Mouse (Mus musculus) forebrain, embryonic 11.5 days (tissue): ENCODE data around the gene Uck1. TPM values are rescaled to one million over a fixed set of nuclear protein-coding genes. Genes with fewer than 3 reads are reported as not detected.

ENCODE experiments used
- ATAC-seq: fragments of 200-750 bp; cut with Nextera tagmentation; replicated peaks from 2 replicates; pipeline ENCODE4 v1.8.0; 2017; ENCODE audit warnings: moderate TSS enrichment; ENCODE audit not compliant: low FRiP score
- DNase-seq: peaks from one replicate; pipeline ENCODE4 v3.0.0-alpha.2; 2017; ENCODE audit warnings: low spot score
- H3K27ac ChIP-seq: fragments of 300-500 bp; sonication (generic); 2 replicates; pipeline ENCODE4 v1.5.1; 2014; ENCODE audit warnings: low read depth, low read length
- H3K27me3 ChIP-seq: fragments of 300-500 bp; sonication (generic); 2 replicates; pipeline ENCODE4 v1.6.1; 2014; ENCODE audit warnings: mild to moderate bottlenecking, low read length, mixed read lengths; ENCODE audit not compliant: control insufficient read depth, insufficient read depth
- H3K36me3 ChIP-seq: fragments of 300-500 bp; sonication (generic); 2 replicates; pipeline ENCODE4 v1.6.1; 2014; ENCODE audit warnings: mild to moderate bottlenecking, low read length, moderate library complexity, mixed read lengths; ENCODE audit not compliant: control insufficient read depth, insufficient read depth
- H3K4me1 ChIP-seq: fragments of 300-500 bp; sonication (generic); replicated peaks from 2 replicates; pipeline ENCODE4 v1.6.1; 2014; ENCODE audit warnings: low read length, mixed read lengths; ENCODE audit not compliant: control insufficient read depth, insufficient read depth
- H3K4me2 ChIP-seq: fragments of 300-500 bp; sonication (generic); 2 replicates; pipeline ENCODE4 v1.6.1; 2014; ENCODE audit warnings: low read depth, mild to moderate bottlenecking, low read length, moderate library complexity, mixed read lengths; ENCODE audit not compliant: severe bottlenecking
- H3K4me3 ChIP-seq: fragments of 300-500 bp; sonication (generic); 2 replicates; pipeline ENCODE4 v1.5.1; 2014; ENCODE audit warnings: low read depth, low read length
- H3K9ac ChIP-seq: fragments of 300-500 bp; sonication (generic); 2 replicates; pipeline ENCODE4 v1.6.1; 2014; ENCODE audit warnings: low read length
- H3K9me3 ChIP-seq: fragments of 300-500 bp; sonication (generic); 2 replicates; pipeline ENCODE4 v1.6.1; 2016; ENCODE audit warnings: low read length, mixed read lengths; ENCODE audit not compliant: control insufficient read depth
- WGBS: fragments of 180-500 bp; shearing (Covaris S2); extraction: QIAGEN DNeasy Blood & Tissue Kit; methylation state at CpG from one replicate; pipeline ENCODE4 v1.1.7; 2014; 5-methylcytosine and 5-hydroxymethylcytosine counted together
- polyA plus RNA-seq: library from polyadenylated mRNA; unstranded; fragments of >200 nt; fragmentation: Nextera tagmentation; extraction: Ambion mirVana; gene quantifications from 2 replicates; pipeline ENCODE4 v1.2.1, GENCODE M21; 2014

Uck1 gene
- polyA plus RNA-seq = 78.4 and 89.0 TPM in 2 replicates

DNA sequence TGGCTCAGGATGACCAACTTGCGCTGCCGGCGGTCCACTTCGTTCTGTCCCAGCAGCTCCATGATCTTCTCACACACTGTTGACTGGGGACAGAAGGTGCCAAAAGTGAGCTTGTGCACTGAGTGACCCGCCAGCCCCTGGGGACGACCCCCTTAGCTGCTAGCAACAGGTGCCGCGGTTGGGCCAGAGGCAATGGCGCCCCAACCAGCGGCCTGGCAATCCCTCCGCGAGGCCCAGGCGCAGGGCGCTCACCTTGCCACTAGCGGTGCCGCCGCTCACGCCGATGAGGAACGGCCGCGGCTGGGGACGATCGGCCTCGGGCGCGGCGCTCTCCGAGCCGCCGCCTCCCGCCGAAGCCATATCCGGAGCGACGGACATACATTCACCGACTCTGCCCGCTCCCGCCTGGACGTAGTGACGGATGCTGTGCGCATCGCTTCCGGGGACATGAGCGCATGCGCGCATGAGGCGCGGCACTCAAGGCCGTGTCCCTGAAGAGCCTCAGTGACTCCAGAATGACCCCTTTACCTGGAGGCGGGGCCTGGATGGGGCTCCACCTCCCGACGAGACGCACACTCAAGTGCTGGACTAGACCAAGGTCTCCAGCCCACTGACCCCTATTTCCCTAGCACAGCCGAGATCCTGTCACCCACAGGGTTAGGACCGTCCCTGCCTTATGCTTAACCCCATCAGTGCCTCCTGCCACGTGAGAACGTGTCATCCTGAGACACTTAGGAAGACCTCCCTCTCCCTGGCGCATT is at the start of gene Uck1:
TSS of gene Uck1 (minus strand) at position 503 of the 761 bp plus-strand sequence.
- no peak within 1 kb of the TSS for H3K27ac ChIP-seq
- H3K4me1 ChIP-seq = peaks cover 8% of the 10 kb centered on the region; the same call in 1 of the 2 replicates
- H3K4me2 ChIP-seq = peak within 1 kb of the TSS; percentile 74
- no peaks in the 10 kb centered on the region for H3K9me3 ChIP-seq
- H3K4me3 ChIP-seq = peak within 1 kb of the TSS; percentile 89
- DNase-seq = peak; percentile 92
- WGBS = 2% methylated on average over 59 of the region's 59 CpGs
- H3K36me3 ChIP-seq = peaks cover 5% of the 10 kb centered on the region; the same call in 1 of the 2 replicates
- peak; percentile 90 for ATAC-seq
- peak within 1 kb of the TSS; percentile 84 for H3K9ac ChIP-seq
- H3K27me3 ChIP-seq = no peaks in the 10 kb centered on the region

DNA sequence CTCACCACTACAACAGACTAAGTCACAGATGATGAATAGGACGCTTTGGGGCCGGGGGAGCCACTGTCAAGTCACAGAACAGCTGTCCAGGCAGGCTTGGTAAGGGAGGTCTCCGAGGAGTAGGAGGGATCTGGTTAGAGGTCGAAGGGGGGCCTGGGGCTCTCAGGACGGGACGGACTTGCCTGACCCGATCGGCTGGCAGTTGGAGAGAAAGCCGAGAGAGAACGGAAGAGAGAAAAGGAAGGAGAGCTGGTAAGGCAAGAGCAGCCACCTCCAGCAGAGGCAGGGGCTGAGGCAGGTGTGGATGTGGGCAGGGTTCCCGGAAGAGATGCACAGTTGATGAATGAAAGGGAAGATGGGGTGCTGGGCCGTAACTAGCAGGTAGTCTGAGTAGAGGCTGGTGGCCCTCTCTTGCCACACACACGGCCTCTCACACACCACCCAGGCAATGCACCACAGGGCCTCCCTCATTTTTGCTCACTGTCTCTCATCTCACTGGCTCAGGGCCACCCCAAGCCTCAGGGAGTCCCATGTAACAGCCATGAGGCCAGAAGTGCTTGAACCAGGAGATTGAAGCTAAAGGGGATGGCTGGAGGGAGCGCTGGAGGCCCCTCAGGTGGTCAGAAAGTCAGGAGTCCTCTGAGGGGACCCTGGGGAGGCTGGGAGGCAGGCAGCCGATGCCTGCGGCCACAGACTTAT is 49.1 kb upstream of the Uck1 start:
- H3K9ac ChIP-seq = no peak overlapping the region
- DNase-seq (peak; percentile 49), ATAC-seq (no peak)
- H3K27ac ChIP-seq = no peak overlapping the region
- no peaks in the 10 kb centered on the region for H3K9me3 ChIP-seq
- peaks cover 6% of the 10 kb centered on the region; the same call in 1 of the 2 replicates for H3K4me1 ChIP-seq
- no peak overlapping the region for H3K4me2 ChIP-seq
- 92% methylated on average over 16 of the region's 16 CpGs for WGBS
- peaks cover 3% of the 10 kb centered on the region for H3K27me3 ChIP-seq
- H3K4me3 ChIP-seq = no peak overlapping the region
- peaks cover 5% of the 10 kb centered on the region; the same call in 1 of the 2 replicates for H3K36me3 ChIP-seq

DNA sequence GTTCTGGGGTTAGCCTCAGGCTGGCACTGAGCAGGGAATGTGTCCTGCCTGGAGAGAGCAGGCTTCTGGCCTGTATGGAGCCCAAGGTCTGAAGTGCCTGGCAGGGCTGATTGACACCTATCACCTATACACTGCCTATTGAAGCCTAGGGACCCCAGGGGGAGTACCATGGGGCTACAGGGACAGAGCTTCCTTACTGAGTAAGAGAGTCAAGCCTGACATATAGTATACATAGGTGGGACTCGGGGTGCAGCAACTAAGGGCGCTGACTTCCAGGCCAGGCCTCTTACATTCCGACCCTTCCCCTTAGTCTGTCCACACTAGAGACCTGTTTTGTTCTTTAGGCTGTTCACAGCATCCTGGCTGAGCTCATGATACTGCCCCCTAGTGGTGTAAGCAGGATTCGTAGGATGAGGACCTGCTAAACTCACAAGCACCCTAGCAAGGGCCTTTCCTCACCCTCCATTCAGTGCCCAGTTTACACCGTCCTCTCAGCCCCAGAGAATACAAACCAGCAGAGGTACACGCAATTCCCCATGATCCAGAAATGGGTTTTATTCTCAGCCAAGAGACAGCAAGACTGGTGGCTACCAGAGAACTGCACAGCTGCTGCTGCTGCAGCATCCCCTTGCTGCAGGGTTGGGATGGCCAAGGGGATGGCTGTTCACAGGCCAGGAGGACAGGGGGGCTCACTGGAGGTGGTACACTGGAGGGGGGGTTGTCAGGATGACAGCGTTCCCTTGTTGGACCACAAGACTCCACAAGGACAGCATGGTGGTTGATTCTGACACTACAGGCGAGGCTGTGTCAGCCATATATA is 48.2 kb upstream of the Uck1 start:
- Histone ChIP-seq H3K27me3 (peaks cover 3% of the 10 kb centered on the region), H3K36me3 (peaks cover 8% of the 10 kb centered on the region; the same call in 1 of the 2 replicates), H3K4me2 (no peak overlapping the region), H3K9ac (no peak overlapping the region), H3K9me3 (no peaks in the 10 kb centered on the region), H3K4me1 (peaks cover 6% of the 10 kb centered on the region; the same call in 1 of the 2 replicates), H3K27ac (no peak overlapping the region), H3K4me3 (no peak overlapping the region)
- 43% methylated on average over 8 of the region's 8 CpGs for WGBS
- DNase-seq (peak; percentile 83), ATAC-seq (no peak)

DNA sequence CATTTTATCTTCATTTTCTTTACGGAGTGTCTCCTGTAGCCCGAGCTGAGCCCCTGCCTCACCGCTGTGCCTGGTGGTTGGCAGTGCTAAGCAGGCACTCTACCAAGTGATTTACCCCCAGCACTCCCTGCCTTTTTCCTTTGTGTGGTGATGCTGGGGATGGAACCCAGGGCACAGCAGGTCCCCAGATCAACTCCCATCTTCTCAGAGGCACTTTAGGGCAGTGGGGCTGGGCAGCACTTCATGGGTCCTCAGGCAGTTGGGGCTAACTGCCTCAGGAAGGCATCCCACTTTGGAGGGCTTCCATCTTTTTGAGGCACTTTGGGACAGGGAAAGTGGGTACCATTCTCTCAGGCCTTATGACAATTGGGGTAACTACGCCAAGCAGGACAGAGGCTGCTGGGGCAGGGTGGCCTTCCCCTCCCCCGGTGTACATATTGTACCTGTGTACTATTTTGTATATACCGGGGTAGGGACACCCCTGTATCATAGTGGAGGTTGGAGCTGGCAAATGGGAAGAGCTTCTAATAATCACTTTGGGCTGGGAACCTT is 47.4 kb upstream of the Uck1 start:
- Histone ChIP-seq H3K27ac (no peak overlapping the region), H3K4me3 (no peak overlapping the region), H3K9ac (no peak overlapping the region), H3K9me3 (no peaks in the 10 kb centered on the region), H3K4me1 (peaks cover 6% of the 10 kb centered on the region; the same call in 1 of the 2 replicates), H3K36me3 (peaks cover 8% of the 10 kb centered on the region; the same call in 1 of the 2 replicates), H3K4me2 (no peak overlapping the region), H3K27me3 (no peaks in the 10 kb centered on the region; the same call in 1 of the 2 replicates)
- DNase-seq (peak; percentile 48), ATAC-seq (no peak)
- 90% methylated on average over 6 of the region's 6 CpGs for WGBS

DNA sequence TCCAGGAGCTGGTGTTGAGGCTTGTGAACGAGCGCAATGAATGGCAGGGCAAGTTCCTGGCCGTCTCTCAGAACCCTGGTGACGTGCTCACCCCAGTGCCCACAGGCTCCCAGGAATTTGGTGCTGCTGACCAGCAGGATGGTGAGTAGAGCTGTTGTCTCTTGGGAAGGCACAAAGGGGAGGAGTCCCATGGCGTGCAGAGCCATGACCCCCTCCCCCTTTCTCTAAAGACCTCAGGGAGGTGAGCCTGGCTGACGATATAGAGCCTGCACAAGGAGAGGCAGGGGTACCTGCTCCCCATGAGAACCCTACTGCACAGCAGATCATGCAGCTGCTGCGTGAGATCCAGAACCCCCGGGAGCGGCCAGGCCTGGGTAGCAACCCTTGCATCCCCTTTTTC is 46.2 kb upstream of the Uck1 start:
- H3K4me3 ChIP-seq = no peak overlapping the region
- H3K27me3 ChIP-seq = no peaks in the 10 kb centered on the region
- H3K4me1 ChIP-seq = no peaks in the 10 kb centered on the region
- H3K9me3 ChIP-seq = no peaks in the 10 kb centered on the region
- no peak overlapping the region for H3K27ac ChIP-seq
- 85% methylated on average over 9 of the region's 9 CpGs for WGBS
- H3K4me2 ChIP-seq = no peak overlapping the region
- peak; percentile 49 for DNase-seq
- H3K36me3 ChIP-seq = peaks cover 8% of the 10 kb centered on the region; the same call in 1 of the 2 replicates
- H3K9ac ChIP-seq = no peak overlapping the region
- ATAC-seq = no peak

DNA sequence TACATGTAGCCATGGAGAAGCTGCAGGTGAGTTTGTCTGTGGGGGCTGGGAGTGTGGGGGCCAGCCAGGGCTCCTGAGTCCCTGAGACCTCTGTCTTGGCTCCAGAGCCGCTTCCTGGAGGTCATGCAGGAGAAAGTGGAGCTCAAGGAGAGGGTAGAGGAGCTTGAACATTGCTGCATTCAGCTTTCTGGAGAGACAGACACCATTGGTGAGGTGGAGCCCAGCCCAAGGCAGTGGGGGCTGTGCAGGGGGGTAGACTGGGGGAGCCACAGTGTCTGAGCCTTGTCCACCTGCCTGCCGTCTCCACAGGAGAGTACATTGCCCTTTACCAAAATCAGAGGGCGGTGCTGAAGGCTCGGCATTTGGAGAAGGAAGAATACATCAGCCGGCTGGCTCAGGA is 45.7 kb upstream of the Uck1 start:
- Histone ChIP-seq H3K9ac (no peak overlapping the region), H3K4me1 (no peaks in the 10 kb centered on the region), H3K4me2 (no peak overlapping the region), H3K36me3 (peaks cover 8% of the 10 kb centered on the region; the same call in 1 of the 2 replicates), H3K27ac (no peak overlapping the region), H3K9me3 (no peaks in the 10 kb centered on the region), H3K4me3 (no peak overlapping the region), H3K27me3 (no peaks in the 10 kb centered on the region)
- no peak for ATAC-seq
- 88% methylated on average over 5 of the region's 5 CpGs for WGBS
- DNase-seq = no peak

DNA sequence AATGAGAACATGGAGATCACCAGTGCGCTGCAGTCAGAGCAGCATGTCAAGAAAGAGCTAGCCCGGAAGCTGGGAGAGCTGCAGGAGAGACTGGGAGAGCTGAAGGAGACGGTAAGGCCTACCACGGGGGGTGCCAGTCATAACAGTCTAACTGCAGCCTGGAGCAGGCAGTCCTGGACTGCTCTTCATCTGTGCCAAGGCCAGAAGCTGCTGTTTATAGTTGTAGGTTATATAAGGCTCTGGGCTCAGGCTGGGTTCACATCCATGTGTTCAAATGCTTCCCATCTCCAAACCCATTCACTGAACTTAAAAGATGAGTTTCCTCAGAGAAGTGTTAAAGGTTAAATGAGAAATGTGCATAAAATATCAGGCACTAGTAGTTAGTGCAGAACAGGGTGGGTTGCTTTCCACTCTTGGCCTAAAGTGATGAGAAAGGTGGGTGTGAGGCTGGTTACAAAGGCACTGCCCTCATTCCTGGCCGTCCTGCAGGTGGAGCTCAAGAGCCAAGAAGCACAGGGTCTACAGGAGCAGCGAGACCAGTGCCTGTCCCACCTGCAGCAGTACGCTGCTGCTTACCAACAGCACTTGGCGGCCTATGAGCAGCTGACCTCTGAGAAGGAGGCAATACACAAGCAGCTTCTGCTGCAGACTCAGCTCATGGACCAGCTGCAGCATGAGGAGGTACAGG is 44.3 kb upstream of the Uck1 start:
- H3K4me3 ChIP-seq = no peak overlapping the region
- H3K4me2 ChIP-seq = no peak overlapping the region
- WGBS = 57% methylated on average over 8 of the region's 8 CpGs
- H3K36me3 ChIP-seq = peaks cover 8% of the 10 kb centered on the region; the same call in 1 of the 2 replicates
- peak; percentile 55 for ATAC-seq
- no peaks in the 10 kb centered on the region for H3K4me1 ChIP-seq
- no peak overlapping the region for H3K9ac ChIP-seq
- DNase-seq = peak; percentile 80
- H3K27ac ChIP-seq = no peak overlapping the region
- no peaks in the 10 kb centered on the region for H3K9me3 ChIP-seq
- no peaks in the 10 kb centered on the region for H3K27me3 ChIP-seq
